Mouse (Mus musculus) embryonic facial prominence, embryonic 11.5 days (tissue): ENCODE data around the gene Nup35. TPM values are rescaled to one million over a fixed set of nuclear protein-coding genes. Genes with fewer than 3 reads are reported as not detected.

Experiments used
- ATAC-seq: fragments of 200-750 bp; cut with Nextera tagmentation; replicated peaks from 2 replicates; pipeline ENCODE4 v1.8.0; 2017; ENCODE audit warnings: low read depth; ENCODE audit not compliant: insufficient number of reproducible peaks, low FRiP score, low TSS enrichment
- DNase-seq: peaks from one replicate; pipeline ENCODE4 v3.0.0-alpha.2; 2015; ENCODE audit warnings: low spot score
- H3K27ac ChIP-seq: fragments of 300-500 bp; sonication (generic); replicated peaks from 2 replicates; pipeline ENCODE4 v1.5.1; 2014; ENCODE audit warnings: mild to moderate bottlenecking, low read depth, low read length, control low read depth
- H3K27me3 ChIP-seq: fragments of 300-500 bp; sonication (generic); 2 replicates; pipeline ENCODE4 v1.6.1; 2014; ENCODE audit warnings: mild to moderate bottlenecking, low read length, moderate library complexity, mixed read lengths; ENCODE audit not compliant: control insufficient read depth, insufficient read depth
- H3K36me3 ChIP-seq: fragments of 300-500 bp; sonication (generic); replicated peaks from 2 replicates; pipeline ENCODE4 v1.6.1; 2014; ENCODE audit warnings: low read depth, mild to moderate bottlenecking, low read length, moderate library complexity, mixed read lengths; ENCODE audit not compliant: control insufficient read depth, insufficient read depth
- H3K4me1 ChIP-seq: fragments of 300-500 bp; sonication (generic); 2 replicates; pipeline ENCODE4 v1.6.1; 2014; ENCODE audit warnings: low read length, mixed read lengths; ENCODE audit not compliant: control insufficient read depth, insufficient read depth
- H3K4me2 ChIP-seq: fragments of 300-500 bp; sonication (generic); 2 replicates; pipeline ENCODE4 v1.6.1; 2014; ENCODE audit warnings: low read depth, mild to moderate bottlenecking, control low read depth, low read length, moderate library complexity
- H3K4me3 ChIP-seq: fragments of 300-500 bp; sonication (generic); 2 replicates; pipeline ENCODE4 v1.5.1; 2014; ENCODE audit warnings: low read depth, low read length, control low read depth
- H3K9ac ChIP-seq: fragments of 300-500 bp; sonication (generic); replicated peaks from 2 replicates; pipeline ENCODE4 v1.6.1; 2014; ENCODE audit warnings: mild to moderate bottlenecking, control low read depth, low read length
- H3K9me3 ChIP-seq: fragments of 300-500 bp; sonication (generic); replicated peaks from 2 replicates; pipeline ENCODE4 v1.6.1; 2016; ENCODE audit warnings: mild to moderate bottlenecking, low read length, inconsistent platforms, mixed read lengths; ENCODE audit not compliant: control insufficient read depth
- WGBS: fragments of 180-500 bp; shearing (Covaris S2); extraction: QIAGEN DNeasy Blood & Tissue Kit; methylation state at CpG from one replicate; pipeline ENCODE4 v1.1.7; 2014; 5-methylcytosine and 5-hydroxymethylcytosine counted together
- polyA plus RNA-seq: library from polyadenylated mRNA; unstranded; fragments of >200 nt; fragmentation: Nextera tagmentation; extraction: Ambion mirVana; gene quantifications from 2 replicates; pipeline ENCODE4 v1.2.1, GENCODE M21; 2014

Gene Nup35
- polyA plus RNA-seq, 1 experiment from 2014 or later = 68.2 TPM

DNA sequence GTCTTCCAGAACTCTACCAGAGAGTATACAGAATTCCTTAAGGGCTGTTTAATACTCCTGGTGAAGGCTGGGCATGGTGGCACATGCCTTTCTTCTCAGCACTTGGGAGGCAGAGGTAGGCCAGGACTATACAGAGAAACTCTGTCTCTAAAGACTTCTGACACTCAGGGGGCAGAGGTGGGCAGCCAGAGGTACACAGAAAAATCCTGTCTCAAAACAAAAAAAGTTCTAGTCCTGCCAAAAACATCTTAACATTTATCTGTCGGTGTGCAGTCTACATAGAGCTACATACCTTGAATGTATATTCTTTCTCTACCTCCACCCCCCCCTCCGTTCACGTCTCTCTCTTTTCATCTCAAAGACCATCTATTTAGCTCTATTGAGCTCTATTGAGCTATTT lies 34.7 kb upstream of the Nup35 start:
- no peak overlapping the region for H3K9ac ChIP-seq
- H3K27ac ChIP-seq = no peak overlapping the region
- no peak overlapping the region for H3K4me2 ChIP-seq
- no peaks in the 10 kb centered on the region for H3K27me3 ChIP-seq
- H3K36me3 ChIP-seq = no peaks in the 10 kb centered on the region
- no peaks in the 10 kb centered on the region for H3K4me1 ChIP-seq
- WGBS = 81% methylated on average over 3 of the region's 3 CpGs
- H3K4me3 ChIP-seq = no peak overlapping the region
- no peak for DNase-seq
- no peaks in the 10 kb centered on the region for H3K9me3 ChIP-seq
- ATAC-seq = no peak

- Histone ChIP-seq H3K4me2 (no peak overlapping the region), H3K9me3 (no peaks in the 10 kb centered on the region), H3K4me1 (no peaks in the 10 kb centered on the region), H3K27ac (no peak overlapping the region), H3K4me3 (no peak overlapping the region), H3K9ac (no peak overlapping the region), H3K27me3 (no peaks in the 10 kb centered on the region), H3K36me3 (no peaks in the 10 kb centered on the region)
- 73% methylated on average over 4 of the region's 4 CpGs for WGBS
- ATAC-seq (no peak), DNase-seq (no peak)
Measured at GRCm38 (mm10) chr2:80594215-80594918, 22.7 kb upstream of the Nup35 start.

DNA sequence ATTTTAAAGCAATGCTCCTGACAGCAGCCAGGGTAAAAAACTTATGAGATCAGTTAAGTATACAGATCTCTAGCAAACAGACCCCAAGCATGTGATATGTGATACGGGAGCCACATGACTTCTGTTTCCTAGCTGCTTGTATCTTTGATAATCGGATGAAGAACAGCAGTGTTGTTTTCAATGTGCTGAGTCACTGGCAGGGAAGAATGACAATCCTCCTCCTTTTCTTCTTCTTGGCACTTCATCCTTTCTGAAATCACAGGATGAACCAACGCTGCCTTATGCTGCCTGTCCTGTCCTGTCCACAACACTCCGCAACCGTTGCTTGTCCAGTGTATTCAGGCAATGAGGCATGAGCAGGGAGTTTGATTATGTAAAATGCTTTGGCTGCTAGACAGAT lies 20.1 kb upstream of the Nup35 start:
- Histone ChIP-seq H3K9ac (no peak overlapping the region), H3K27me3 (no peaks in the 10 kb centered on the region), H3K4me2 (no peak overlapping the region), H3K27ac (no peak overlapping the region), H3K36me3 (no peaks in the 10 kb centered on the region), H3K4me3 (no peak overlapping the region), H3K9me3 (no peaks in the 10 kb centered on the region), H3K4me1 (no peaks in the 10 kb centered on the region)
- 76% methylated on average over 5 of the region's 5 CpGs for WGBS
- ATAC-seq (no peak), DNase-seq (no peak)

- no peak overlapping the region for H3K27ac ChIP-seq
- no peaks in the 10 kb centered on the region for H3K36me3 ChIP-seq
- H3K4me2 ChIP-seq = no peak overlapping the region
- DNase-seq (no peak), ATAC-seq (no peak)
- H3K4me1 ChIP-seq = no peaks in the 10 kb centered on the region
- H3K9me3 ChIP-seq = no peaks in the 10 kb centered on the region
- no peak overlapping the region for H3K4me3 ChIP-seq
- no peak overlapping the region for H3K9ac ChIP-seq
- 94% methylated on average over 3 of the region's 3 CpGs for whole genome bisulfite sequencing
- H3K27me3 ChIP-seq = no peaks in the 10 kb centered on the region
Measured at GRCm38 (mm10) chr2:80599850-80600249, 17.2 kb upstream of the Nup35 start.

GRCm38 (mm10) chr2:80600611-80601010 lies 16.4 kb upstream of the Nup35 start:
- ATAC-seq (no peak), DNase-seq (no peak)
- Histone ChIP-seq H3K4me3 (no peak overlapping the region), H3K9me3 (no peaks in the 10 kb centered on the region), H3K27me3 (no peaks in the 10 kb centered on the region), H3K4me1 (no peaks in the 10 kb centered on the region), H3K27ac (no peak overlapping the region), H3K4me2 (no peak overlapping the region), H3K36me3 (no peaks in the 10 kb centered on the region), H3K9ac (no peak overlapping the region)

DNA sequence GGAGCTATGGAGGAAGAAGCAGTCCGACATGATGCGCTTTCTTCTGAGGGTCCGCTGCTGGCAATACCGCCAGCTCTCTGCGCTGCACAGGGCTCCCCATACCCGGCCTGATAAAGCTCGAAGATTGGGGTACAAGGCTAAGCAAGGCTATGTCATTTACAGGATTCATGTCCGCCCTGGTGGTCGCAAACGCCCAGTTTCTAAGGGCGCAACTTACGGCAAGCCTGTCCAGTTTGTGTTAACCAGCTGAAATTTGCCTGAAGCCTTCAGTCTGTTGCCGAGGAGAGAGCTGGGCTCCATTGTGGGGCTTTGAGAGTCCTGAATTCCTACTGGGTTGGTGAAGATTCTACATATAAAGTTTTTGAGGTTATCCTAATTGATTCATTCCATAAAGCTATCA lies 14.3 kb upstream of the Nup35 start:
- Histone ChIP-seq H3K4me2 (no peak overlapping the region), H3K4me3 (no peak overlapping the region), H3K9me3 (no peaks in the 10 kb centered on the region), H3K27me3 (no peaks in the 10 kb centered on the region), H3K9ac (no peak overlapping the region), H3K4me1 (no peaks in the 10 kb centered on the region), H3K27ac (no peak overlapping the region), H3K36me3 (no peaks in the 10 kb centered on the region)
- 89% methylated on average over 13 of the region's 13 CpGs for WGBS
- DNase-seq (no peak), ATAC-seq (no peak)

- H3K36me3 ChIP-seq = no peaks in the 10 kb centered on the region
- ATAC-seq = no peak
Measured at GRCm38 (mm10) chr2:80603771-80604426, 13.1 kb upstream of the Nup35 start.

DNA sequence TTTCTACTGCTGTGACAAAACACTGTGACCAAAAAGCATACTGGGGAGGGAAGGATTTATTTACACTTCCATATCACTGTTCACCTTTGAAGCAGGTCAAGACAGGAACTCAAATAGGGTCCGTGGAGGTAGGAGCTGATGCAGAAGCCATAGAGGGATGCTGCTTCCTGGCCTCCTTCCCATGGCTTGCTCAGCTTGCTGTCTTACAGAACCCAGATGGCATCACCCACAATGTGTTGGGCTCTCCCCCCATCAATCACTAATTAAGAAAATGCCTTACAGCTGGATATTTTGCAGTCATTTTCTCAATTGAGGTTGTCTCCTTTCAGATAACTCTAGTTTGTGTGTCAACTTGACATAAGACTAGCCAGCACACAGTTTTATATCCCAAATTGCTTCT lies 4.8 kb upstream of the Nup35 start:
- Histone ChIP-seq H3K27ac (no peak overlapping the region), H3K9ac (no peak overlapping the region), H3K36me3 (no peaks in the 10 kb centered on the region), H3K27me3 (no peaks in the 10 kb centered on the region), H3K4me2 (no peak overlapping the region), H3K4me3 (no peak overlapping the region), H3K4me1 (no peaks in the 10 kb centered on the region), H3K9me3 (no peaks in the 10 kb centered on the region)
- DNase-seq = no peak
- WGBS = 48% methylated on average over 1 of the region's 1 CpGs
- no peak for ATAC-seq

More at GRCm38 (mm10) chr2:80603771-80604426, 13.1 kb upstream of the Nup35 start:
- Histone ChIP-seq H3K4me2 (no peak overlapping the region), H3K9ac (no peak overlapping the region), H3K27me3 (no peaks in the 10 kb centered on the region), H3K4me1 (no peaks in the 10 kb centered on the region), H3K4me3 (no peak overlapping the region), H3K9me3 (no peaks in the 10 kb centered on the region), H3K27ac (no peak overlapping the region)
- DNase-seq = no peak
- WGBS = 89% methylated on average over 19 of the region's 19 CpGs
